Mouse (Mus musculus): ENCODE measurements around the gene Tnfrsf1a. TPM values are rescaled to one million over a fixed set of nuclear protein-coding genes. Genes with fewer than 3 reads are reported as not detected.

The Tnfrsf1a gene
- 254 and 426 TPM in 2 replicates for polyA plus RNA-seq (2012)

GRCm38 (mm10) chr6:125348721-125349574 lies at the start of gene Tnfrsf1a:
TSS of gene Tnfrsf1a (plus strand) at chr6:125349362.

DNA sequence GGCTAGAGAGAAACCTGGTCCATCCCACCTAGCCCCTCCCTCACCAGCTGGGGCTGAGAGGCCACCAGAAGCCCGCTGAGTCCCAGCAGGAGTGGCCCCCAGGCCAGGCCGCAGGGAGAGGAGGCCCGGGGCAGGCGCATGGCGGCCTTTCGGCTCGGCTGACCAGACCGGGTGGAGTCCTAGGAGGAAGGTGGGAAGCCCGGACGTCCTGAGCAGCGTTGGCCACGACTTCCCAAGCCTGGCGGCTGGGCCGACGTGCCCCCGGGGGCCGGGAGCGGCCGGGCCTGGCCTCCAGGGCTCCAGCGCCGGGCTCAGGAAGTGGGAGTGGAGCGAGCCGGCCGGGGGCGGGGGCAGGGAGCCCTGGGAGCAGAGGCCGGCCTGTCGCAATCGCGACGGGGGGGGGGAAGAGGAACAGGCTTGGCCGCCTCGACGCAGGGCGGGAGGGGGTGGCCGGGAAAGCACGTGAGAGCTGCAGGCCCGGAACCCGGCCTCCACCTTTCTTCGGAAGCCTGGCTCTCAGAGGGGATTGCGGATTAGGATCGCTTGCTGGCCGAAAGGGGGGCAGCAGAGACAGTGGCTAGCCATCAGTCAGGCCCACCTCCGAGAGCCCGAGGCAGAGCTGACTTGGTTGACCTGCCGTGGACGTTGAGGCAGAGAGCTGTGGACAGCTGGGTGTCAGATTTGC lies 35.5 kb upstream of the Tnfrsf1a start, which contains the start of gene Ltbr:
Gene Ltbr, minus strand, starts transcription at position 340 of the 685 bp plus-strand sequence.

DNA sequence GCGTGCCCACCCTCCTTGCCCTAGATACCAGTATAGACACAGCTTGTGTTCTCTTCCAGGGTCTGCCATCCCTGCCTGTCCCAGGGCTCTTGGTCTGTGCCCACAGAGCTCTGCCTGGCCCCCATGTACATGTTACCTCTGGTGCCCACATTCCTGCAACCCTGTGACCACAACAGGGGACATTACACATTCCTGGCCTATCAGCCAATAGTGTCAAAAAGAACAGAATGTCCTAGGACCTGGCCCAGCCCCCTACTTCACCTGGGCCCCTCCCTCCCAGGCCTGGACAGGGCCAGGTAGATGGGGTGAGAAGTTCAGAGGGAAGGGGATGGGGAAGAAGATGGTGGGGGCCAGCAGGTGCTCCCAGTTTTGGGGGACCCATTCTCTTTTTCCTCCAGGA lies 28.8 kb upstream of the Tnfrsf1a start, which contains the start of gene Scnn1a:
Gene Scnn1a, plus strand, starts transcription at position 337 of the 400 bp plus-strand sequence.

GRCm38 (mm10) chr6:125380372-125381360 lies 31.5 kb downstream of the Tnfrsf1a start, which contains the start of gene Plekhg6:
TSS of gene Plekhg6 (minus strand) at chr6:125380793.

Other genes starting within 250 kb of the Tnfrsf1a start
- gene Nop2, start 217.5 kb upstream of the Tnfrsf1a start, polyA plus RNA-seq (2012), result 47.6 and 60.9 TPM in 2 replicates
- 48.0 and 55.0 TPM in 2 replicates for gene Iffo1, start 204.1 kb upstream of the Tnfrsf1a start, polyA plus RNA-seq (2012)
- gene Gapdh, start 182.9 kb upstream of the Tnfrsf1a start, polyA plus RNA-seq (2012), result 9,186 and 10,401 TPM in 2 replicates
- 249 and 284 TPM in 2 replicates for gene Ncapd2, start 157.7 kb upstream of the Tnfrsf1a start, polyA plus RNA-seq (2012)
- 89.5 and 130 TPM in 2 replicates for gene Mrpl51, start 157.6 kb upstream of the Tnfrsf1a start, polyA plus RNA-seq (2012)
- 3.3 and 4.6 TPM in 2 replicates for gene Vamp1, start 133.8 kb upstream of the Tnfrsf1a start, polyA plus RNA-seq (2012)
- gene Tapbpl, start 117.5 kb upstream of the Tnfrsf1a start, polyA plus RNA-seq (2012), result 24.6 and 24.9 TPM in 2 replicates
- gene Cd27, start 112.4 kb upstream of the Tnfrsf1a start, polyA plus RNA-seq (2012), result 41.2 and 57.0 TPM in 2 replicates
- gene Tuba3a, start 63.3 kb upstream of the Tnfrsf1a start, polyA plus RNA-seq (2012), result not detected in 2 replicates
- 116 and 137 TPM in 2 replicates for gene Ltbr, start 35.5 kb upstream of the Tnfrsf1a start, polyA plus RNA-seq (2012)
- gene Scnn1a, start 28.7 kb upstream of the Tnfrsf1a start, polyA plus RNA-seq (2012), result 17.2 and 30.5 TPM in 2 replicates
- 0.06 and 0.13 TPM in 2 replicates for gene Plekhg6, start 31.4 kb downstream of the Tnfrsf1a start, polyA plus RNA-seq (2012)
- gene Cd9, start 145.4 kb downstream of the Tnfrsf1a start, polyA plus RNA-seq (2012), result 3.1 and 4.7 TPM in 2 replicates
- 7.4 and 15.0 TPM in 2 replicates for gene Vwf, start 197.4 kb downstream of the Tnfrsf1a start, polyA plus RNA-seq (2012)

All from megakaryocyte-erythroid progenitor cell, adult 5 weeks (primary cell).